Mouse (Mus musculus): ENCODE measurements around the gene Clspn. TPM values are rescaled to one million over a fixed set of nuclear protein-coding genes. Genes with fewer than 3 reads are reported as not detected.

Clspn gene
- polyA plus RNA-seq, 1 experiment from 2014 or later = 8.3 TPM

DNA sequence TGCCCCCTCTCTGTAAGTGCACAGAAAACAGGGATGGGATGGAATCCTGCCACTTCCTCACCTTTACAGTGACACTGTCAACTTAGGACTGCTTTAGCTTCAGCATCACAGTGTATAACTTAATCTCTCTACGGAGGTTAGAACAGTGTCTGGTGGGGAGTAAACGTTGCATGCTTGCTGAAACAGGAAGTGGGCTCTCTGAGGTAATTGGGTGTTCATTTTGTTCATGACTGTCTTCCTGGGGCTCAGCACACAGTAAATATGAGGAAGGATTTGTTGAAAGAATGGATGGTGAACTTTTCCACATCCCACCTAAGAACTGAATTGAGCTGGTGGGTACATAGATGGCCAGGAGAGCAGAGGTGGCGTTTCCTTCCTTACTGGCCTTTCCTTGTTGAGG is 21.2 kb downstream of the Clspn start:
- H3K9me3 ChIP-seq (ENCODE audit: control insufficient read depth) = no peaks in the 10 kb centered on the region
- TF ChIP-seq CTCF (IDR thresholded peaks at IDR 0.05; ENCODE audit: low read depth) = no peak
- no peak overlapping the region for H3K4me3 ChIP-seq (ENCODE audit: low read depth, low read length)
- H3K9ac ChIP-seq (ENCODE audit: low read depth, low read length) = no peak overlapping the region
- WGBS = 88% methylated on average over 3 of the region's 3 CpGs
- no peak overlapping the region for H3K4me2 ChIP-seq (replicated peaks; ENCODE audit: low read depth)
- no peaks in the 10 kb centered on the region for H3K27me3 ChIP-seq (replicated peaks; ENCODE audit: control insufficient read depth, insufficient read depth, low read length)
- H3K27ac ChIP-seq (ENCODE audit: low read depth, low read length) = no peak overlapping the region
- H3K36me3 ChIP-seq (ENCODE audit: control insufficient read depth, insufficient read depth) = peaks cover 62% of the 10 kb centered on the region
- no peaks in the 10 kb centered on the region for H3K4me1 ChIP-seq (replicated peaks; ENCODE audit: control insufficient read depth, insufficient read depth, low read length)
- no peak for ATAC-seq

DNA sequence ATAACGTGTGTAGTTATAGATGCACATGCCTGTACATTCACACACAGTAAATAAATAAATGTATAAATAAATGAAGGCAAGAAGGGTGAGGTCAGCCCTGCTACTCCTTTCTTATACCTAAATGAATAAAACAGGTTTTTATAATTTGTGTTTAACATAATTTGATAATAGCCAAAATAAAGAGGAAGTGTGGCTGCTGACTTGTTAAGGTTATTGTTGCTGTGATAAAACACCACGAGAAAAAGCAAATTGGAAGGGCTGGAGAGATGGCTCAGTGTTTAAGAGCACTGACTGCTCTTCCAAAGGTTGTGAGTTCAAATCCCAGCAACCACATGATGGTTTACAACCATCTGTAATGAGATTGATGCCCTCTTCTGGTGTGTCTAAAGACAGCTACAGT is 22.3 kb downstream of the Clspn start:
- ATAC-seq = no peak
- H3K4me3 ChIP-seq (ENCODE audit: low read depth, low read length) = no peak overlapping the region
- H3K9me3 ChIP-seq (ENCODE audit: control insufficient read depth) = no peaks in the 10 kb centered on the region
- 81% methylated on average over 2 of the region's 2 CpGs for WGBS
- H3K36me3 ChIP-seq (ENCODE audit: control insufficient read depth, insufficient read depth) = peaks cover 52% of the 10 kb centered on the region
- H3K4me1 ChIP-seq (replicated peaks; ENCODE audit: control insufficient read depth, insufficient read depth, low read length) = no peaks in the 10 kb centered on the region
- no peak overlapping the region for H3K4me2 ChIP-seq (replicated peaks; ENCODE audit: low read depth)
- H3K27me3 ChIP-seq (replicated peaks; ENCODE audit: control insufficient read depth, insufficient read depth, low read length) = no peaks in the 10 kb centered on the region
- H3K27ac ChIP-seq (ENCODE audit: low read depth, low read length) = no peak overlapping the region
- no peak for TF ChIP-seq CTCF (IDR thresholded peaks at IDR 0.05; ENCODE audit: low read depth)
- no peak overlapping the region for H3K9ac ChIP-seq (ENCODE audit: low read depth, low read length)

GRCm38 (mm10) chr4:126585739-126586138 is 29.0 kb downstream of the Clspn start:
- WGBS = 95% methylated on average over 13 of the region's 13 CpGs
- H3K36me3 ChIP-seq (ENCODE audit: control insufficient read depth, insufficient read depth) = peaks cover 29% of the 10 kb centered on the region

GRCm38 (mm10) chr4:126592039-126592438 is 35.3 kb downstream of the Clspn start:
- H3K9ac ChIP-seq (ENCODE audit: low read depth, low read length) = no peak overlapping the region
- H3K9me3 ChIP-seq (ENCODE audit: control insufficient read depth) = no peaks in the 10 kb centered on the region
- WGBS = 91% methylated on average over 6 of the region's 6 CpGs
- no peak for TF ChIP-seq CTCF (IDR thresholded peaks at IDR 0.05; ENCODE audit: low read depth)
- no peak overlapping the region for H3K4me2 ChIP-seq (replicated peaks; ENCODE audit: low read depth)
- no peak overlapping the region for H3K27ac ChIP-seq (ENCODE audit: low read depth, low read length)
- H3K27me3 ChIP-seq (replicated peaks; ENCODE audit: control insufficient read depth, insufficient read depth, low read length) = no peaks in the 10 kb centered on the region
- no peak overlapping the region for H3K4me3 ChIP-seq (ENCODE audit: low read depth, low read length)
- ATAC-seq = no peak
- peaks cover 15% of the 10 kb centered on the region for H3K36me3 ChIP-seq (ENCODE audit: control insufficient read depth, insufficient read depth)
- no peaks in the 10 kb centered on the region for H3K4me1 ChIP-seq (replicated peaks; ENCODE audit: control insufficient read depth, insufficient read depth, low read length)

More at GRCm38 (mm10) chr4:126585739-126586138, 29.0 kb downstream of the Clspn start:
- Histone ChIP-seq H3K9ac (ENCODE audit: low read depth, low read length) (no peak overlapping the region), H3K27me3 (replicated peaks; ENCODE audit: control insufficient read depth, insufficient read depth, low read length) (no peaks in the 10 kb centered on the region), H3K27ac (ENCODE audit: low read depth, low read length) (no peak overlapping the region), H3K9me3 (ENCODE audit: control insufficient read depth) (no peaks in the 10 kb centered on the region), H3K4me1 (replicated peaks; ENCODE audit: control insufficient read depth, insufficient read depth, low read length) (no peaks in the 10 kb centered on the region), H3K4me3 (ENCODE audit: low read depth, low read length) (no peak overlapping the region), H3K4me2 (replicated peaks; ENCODE audit: low read depth) (no peak overlapping the region)
- ATAC-seq = no peak
- no peak for TF ChIP-seq CTCF (IDR thresholded peaks at IDR 0.05; ENCODE audit: low read depth)

- Histone ChIP-seq H3K27ac (ENCODE audit: low read depth, low read length) (no peak overlapping the region), H3K9ac (ENCODE audit: low read depth, low read length) (no peak overlapping the region), H3K4me3 (ENCODE audit: low read depth, low read length) (no peak overlapping the region), H3K4me1 (replicated peaks; ENCODE audit: control insufficient read depth, insufficient read depth, low read length) (no peaks in the 10 kb centered on the region), H3K36me3 (ENCODE audit: control insufficient read depth, insufficient read depth) (no peaks in the 10 kb centered on the region), H3K4me2 (replicated peaks; ENCODE audit: low read depth) (no peak overlapping the region), H3K9me3 (ENCODE audit: control insufficient read depth) (no peaks in the 10 kb centered on the region), H3K27me3 (replicated peaks; ENCODE audit: control insufficient read depth, insufficient read depth, low read length) (no peaks in the 10 kb centered on the region)
- ATAC-seq = no peak
- WGBS = 29% methylated on average over 8 of the region's 8 CpGs
- peak; percentile 90 for TF ChIP-seq CTCF (IDR thresholded peaks at IDR 0.05; ENCODE audit: low read depth)
Measured at GRCm38 (mm10) chr4:126599971-126600754, 43.4 kb downstream of the Clspn start.

- Histone ChIP-seq H3K9ac (ENCODE audit: low read depth, low read length) (no peak overlapping the region), H3K27ac (ENCODE audit: low read depth, low read length) (no peak overlapping the region), H3K27me3 (replicated peaks; ENCODE audit: control insufficient read depth, insufficient read depth, low read length) (no peaks in the 10 kb centered on the region), H3K36me3 (ENCODE audit: control insufficient read depth, insufficient read depth) (no peaks in the 10 kb centered on the region), H3K9me3 (ENCODE audit: control insufficient read depth) (no peaks in the 10 kb centered on the region), H3K4me1 (replicated peaks; ENCODE audit: control insufficient read depth, insufficient read depth, low read length) (no peaks in the 10 kb centered on the region), H3K4me3 (ENCODE audit: low read depth, low read length) (no peak overlapping the region), H3K4me2 (replicated peaks; ENCODE audit: low read depth) (peak overlapping the region; percentile 39)
- WGBS = 26% methylated on average over 20 of the region's 22 CpGs
- 0 out of 2 replicates have a peak, but pooled peaks have one; percentile 33 for ATAC-seq
- no peak for TF ChIP-seq CTCF (IDR thresholded peaks at IDR 0.05; ENCODE audit: low read depth)
Measured at GRCm38 (mm10) chr4:126601597-126602444, 45.1 kb downstream of the Clspn start.

Data from intestine, postnatal 0 days (tissue).